Mouse (Mus musculus) forebrain, embryonic 12.5 days (tissue): ENCODE results near the gene Cdk7. TPM values are rescaled to one million over a fixed set of nuclear protein-coding genes. Genes with fewer than 3 reads are reported as not detected.

Experiments used
- ATAC-seq: fragments of 200-750 bp; cut with Nextera tagmentation; 2 replicates; pipeline ENCODE4 v1.8.0; 2017; ENCODE audit warnings: moderate TSS enrichment; ENCODE audit not compliant: low FRiP score
- H3K27ac ChIP-seq: fragments of 300-500 bp; sonication (generic); 2 replicates; pipeline ENCODE4 v1.5.1; 2016; ENCODE audit warnings: mild to moderate bottlenecking
- H3K27me3 ChIP-seq: fragments of 300-500 bp; sonication (generic); 2 replicates; pipeline ENCODE4 v1.6.1; 2016; ENCODE audit warnings: mild to moderate bottlenecking
- H3K36me3 ChIP-seq: fragments of 300-500 bp; sonication (generic); replicated peaks from 2 replicates; pipeline ENCODE4 v1.6.1; 2016; ENCODE audit warnings: mild to moderate bottlenecking
- H3K4me1 ChIP-seq: fragments of 300-500 bp; sonication (generic); 2 replicates; pipeline ENCODE4 v1.6.1; 2016
- H3K4me2 ChIP-seq: fragments of 300-500 bp; sonication (generic); 2 replicates; pipeline ENCODE4 v1.6.1; 2016; ENCODE audit warnings: mild to moderate bottlenecking, moderate library complexity
- H3K4me3 ChIP-seq: fragments of 300-500 bp; sonication (generic); replicated peaks from 2 replicates; pipeline ENCODE4 v1.5.1; 2016; ENCODE audit warnings: mild to moderate bottlenecking
- H3K9ac ChIP-seq: fragments of 300-500 bp; sonication (generic); 2 replicates; pipeline ENCODE4 v1.6.1; 2016; ENCODE audit warnings: mild to moderate bottlenecking
- H3K9me3 ChIP-seq: fragments of 300-500 bp; sonication (generic); 2 replicates; pipeline ENCODE4 v1.6.1; 2016
- WGBS: fragments of 180-500 bp; shearing (Covaris S2); methylation state at CpG from one replicate; pipeline ENCODE4 v1.1.7; 2016; 5-methylcytosine and 5-hydroxymethylcytosine counted together
- polyA plus RNA-seq: library from polyadenylated mRNA; unstranded; fragments of >200 nt; fragmentation: Nextera tagmentation; extraction: Ambion mirVana; gene quantifications from 2 replicates; pipeline ENCODE4 v1.2.1, GENCODE M21; 2016

Cdk7 gene
- polyA plus RNA-seq, 1 experiment from 2014 or later = 66.2 TPM

- Histone ChIP-seq H3K4me3 (no peak overlapping the region), H3K9ac (no peak overlapping the region), H3K9me3 (no peaks in the 10 kb centered on the region), H3K36me3 (peaks cover 45% of the 10 kb centered on the region), H3K27me3 (no peaks in the 10 kb centered on the region), H3K4me1 (no peaks in the 10 kb centered on the region), H3K4me2 (no peak overlapping the region), H3K27ac (no peak overlapping the region)
- 82% methylated on average over 5 of the region's 5 CpGs for WGBS
- no peak for ATAC-seq
Observed at GRCm38 (mm10) chr13:100721656-100722055, 9.1 kb downstream of the Cdk7 start.

DNA sequence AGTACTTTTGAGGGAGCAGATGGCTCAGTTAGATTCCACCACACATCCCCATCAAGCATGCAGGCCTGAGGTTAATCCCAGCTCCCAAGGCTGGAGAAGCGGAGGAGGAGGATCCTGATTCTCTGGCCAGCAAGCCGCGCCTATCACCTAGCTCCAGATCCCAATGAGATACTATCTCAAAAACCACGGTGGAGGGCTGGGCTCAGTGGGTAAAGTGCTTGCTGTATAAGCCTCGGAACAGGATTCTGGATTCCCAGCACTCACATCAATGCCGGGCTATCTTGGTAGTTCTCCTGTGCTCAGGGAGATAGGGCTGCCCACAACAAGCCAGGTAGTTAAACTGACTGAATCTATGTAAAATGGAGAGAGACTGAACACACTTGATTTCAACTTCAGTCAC is 15.3 kb downstream of the Cdk7 start:
- H3K4me3 ChIP-seq = no peak overlapping the region
- H3K36me3 ChIP-seq = peaks cover 75% of the 10 kb centered on the region
- no peak overlapping the region for H3K9ac ChIP-seq
- no peak for ATAC-seq
- no peaks in the 10 kb centered on the region for H3K9me3 ChIP-seq
- H3K27me3 ChIP-seq = no peaks in the 10 kb centered on the region
- WGBS = 93% methylated on average over 6 of the region's 6 CpGs
- no peaks in the 10 kb centered on the region for H3K4me1 ChIP-seq
- no peak overlapping the region for H3K27ac ChIP-seq
- no peak overlapping the region for H3K4me2 ChIP-seq

DNA sequence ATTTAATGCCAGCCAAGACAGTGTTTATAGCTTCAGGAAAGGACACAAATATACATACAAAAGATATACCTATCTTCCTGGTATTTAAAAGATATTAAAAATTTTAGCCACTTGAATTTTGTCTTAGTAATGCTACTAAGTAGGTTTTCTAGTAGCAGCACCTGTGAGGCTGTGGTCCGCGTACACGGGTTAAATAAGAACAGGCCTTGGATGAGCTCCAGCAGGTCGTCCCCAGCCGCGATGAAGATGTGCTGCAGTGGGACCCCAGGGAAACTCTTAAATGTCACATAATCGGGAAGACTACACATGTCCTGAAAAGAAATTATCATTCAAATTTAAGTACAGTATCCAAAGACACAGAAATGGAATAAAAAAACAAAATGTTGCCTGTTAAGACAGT is 24.5 kb downstream of the Cdk7 start:
- Histone ChIP-seq H3K4me3 (no peak overlapping the region), H3K27ac (no peak overlapping the region), H3K4me1 (no peaks in the 10 kb centered on the region), H3K4me2 (no peak overlapping the region), H3K9ac (no peak overlapping the region), H3K9me3 (no peaks in the 10 kb centered on the region), H3K27me3 (no peaks in the 10 kb centered on the region), H3K36me3 (peaks cover 86% of the 10 kb centered on the region)
- 96% methylated on average over 7 of the region's 7 CpGs for WGBS
- no peak for ATAC-seq

DNA sequence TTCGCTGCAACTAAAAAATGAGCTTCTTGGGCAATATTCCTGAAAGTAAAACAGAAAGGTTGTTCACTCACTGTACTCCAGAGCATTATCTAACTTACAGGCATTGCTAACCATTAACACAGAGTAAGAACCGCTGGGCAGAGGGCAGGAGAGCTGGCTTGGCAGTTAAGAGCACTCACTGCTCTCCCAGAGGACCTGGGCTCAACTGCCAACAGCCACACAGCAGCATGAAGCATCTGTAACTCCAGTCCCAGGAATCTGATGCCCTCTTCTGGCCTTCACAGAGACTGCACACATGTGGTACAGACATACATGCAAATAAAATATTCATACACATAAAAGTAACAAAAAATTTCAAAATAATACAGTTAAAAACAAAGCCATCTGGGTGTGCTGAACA is 27.3 kb downstream of the Cdk7 start:
- H3K36me3 ChIP-seq = peaks cover 77% of the 10 kb centered on the region
- no peaks in the 10 kb centered on the region for H3K4me1 ChIP-seq
- H3K4me3 ChIP-seq = no peak overlapping the region
- H3K4me2 ChIP-seq = no peak overlapping the region
- H3K27me3 ChIP-seq = no peaks in the 10 kb centered on the region
- no peak overlapping the region for H3K27ac ChIP-seq
- H3K9ac ChIP-seq = no peak overlapping the region
- WGBS = 95% methylated on average over 2 of the region's 2 CpGs
- no peaks in the 10 kb centered on the region for H3K9me3 ChIP-seq
- ATAC-seq = no peak

DNA sequence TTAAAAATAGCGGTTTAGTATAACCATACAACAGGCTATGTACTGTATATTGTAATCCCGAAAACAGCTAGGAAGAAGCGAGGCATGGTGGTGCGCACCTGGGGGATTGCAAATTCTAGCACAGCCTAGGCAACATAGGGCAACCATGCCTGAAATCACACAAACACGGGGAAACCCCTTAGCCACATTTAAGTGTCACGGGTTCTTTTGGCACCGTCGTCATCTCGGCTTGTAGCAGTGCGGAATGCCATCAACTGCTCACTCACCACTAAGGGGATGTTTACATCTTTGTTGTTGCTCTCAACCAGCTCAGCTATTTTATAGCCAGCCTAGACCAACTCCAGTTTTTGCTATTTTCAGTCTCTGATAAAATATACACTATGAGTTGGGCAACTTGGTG is 31.9 kb downstream of the Cdk7 start:
- H3K36me3 ChIP-seq = peaks cover 55% of the 10 kb centered on the region
- no peak overlapping the region for H3K4me2 ChIP-seq
- no peak for ATAC-seq
- WGBS = 94% methylated on average over 10 of the region's 10 CpGs
- H3K9me3 ChIP-seq = no peaks in the 10 kb centered on the region
- no peak overlapping the region for H3K27ac ChIP-seq
- no peaks in the 10 kb centered on the region for H3K27me3 ChIP-seq
- H3K4me1 ChIP-seq = no peaks in the 10 kb centered on the region
- H3K4me3 ChIP-seq = no peak overlapping the region
- no peak overlapping the region for H3K9ac ChIP-seq

GRCm38 (mm10) chr13:100697541-100697940 is 33.2 kb downstream of the Cdk7 start:
- no peak overlapping the region for H3K9ac ChIP-seq
- no peaks in the 10 kb centered on the region for H3K4me1 ChIP-seq
- no peak for ATAC-seq
- WGBS = 89% methylated on average over 3 of the region's 3 CpGs
- H3K4me3 ChIP-seq = no peak overlapping the region
- no peak overlapping the region for H3K27ac ChIP-seq
- H3K4me2 ChIP-seq = no peak overlapping the region
- H3K9me3 ChIP-seq = no peaks in the 10 kb centered on the region
- H3K27me3 ChIP-seq = no peaks in the 10 kb centered on the region
- H3K36me3 ChIP-seq = peaks cover 43% of the 10 kb centered on the region

GRCm38 (mm10) chr13:100687513-100687912 is 43.2 kb downstream of the Cdk7 start:
- Histone ChIP-seq H3K36me3 (no peaks in the 10 kb centered on the region), H3K9ac (no peak overlapping the region), H3K27ac (no peak overlapping the region), H3K4me2 (no peak overlapping the region), H3K9me3 (no peaks in the 10 kb centered on the region), H3K4me1 (no peaks in the 10 kb centered on the region), H3K27me3 (no peaks in the 10 kb centered on the region), H3K4me3 (no peak overlapping the region)
- 70% methylated on average over 7 of the region's 7 CpGs for WGBS
- ATAC-seq = no peak

- Histone ChIP-seq H3K9ac (no peak overlapping the region), H3K4me3 (no peak overlapping the region), H3K27me3 (no peaks in the 10 kb centered on the region), H3K36me3 (no peaks in the 10 kb centered on the region), H3K4me1 (no peaks in the 10 kb centered on the region), H3K9me3 (no peaks in the 10 kb centered on the region), H3K27ac (no peak overlapping the region), H3K4me2 (no peak overlapping the region)
- ATAC-seq = no peak
- WGBS = 79% methylated on average over 2 of the region's 2 CpGs
Observed at GRCm38 (mm10) chr13:100684355-100684754, 46.4 kb downstream of the Cdk7 start.

GRCm38 (mm10) chr13:100682837-100683236 is 47.9 kb downstream of the Cdk7 start:
- Histone ChIP-seq H3K4me2 (no peak overlapping the region), H3K27me3 (no peaks in the 10 kb centered on the region), H3K4me3 (no peak overlapping the region), H3K4me1 (no peaks in the 10 kb centered on the region), H3K9ac (no peak overlapping the region), H3K9me3 (no peaks in the 10 kb centered on the region), H3K36me3 (no peaks in the 10 kb centered on the region), H3K27ac (no peak overlapping the region)
- WGBS = 87% methylated on average over 2 of the region's 2 CpGs
- no peak for ATAC-seq

- Histone ChIP-seq H3K9ac (no peak overlapping the region), H3K27ac (no peak overlapping the region), H3K4me2 (no peak overlapping the region), H3K9me3 (no peaks in the 10 kb centered on the region), H3K4me3 (no peak overlapping the region), H3K27me3 (no peaks in the 10 kb centered on the region), H3K36me3 (no peaks in the 10 kb centered on the region), H3K4me1 (no peaks in the 10 kb centered on the region)
- ATAC-seq = no peak
- WGBS = 91% methylated on average over 8 of the region's 8 CpGs
Observed at GRCm38 (mm10) chr13:100681615-100682014, 49.1 kb downstream of the Cdk7 start.

GRCm38 (mm10) chr13:100675936-100676635 is 54.7 kb downstream of the Cdk7 start:
- Histone ChIP-seq H3K4me3 (no peak overlapping the region), H3K4me2 (no peak overlapping the region), H3K36me3 (no peaks in the 10 kb centered on the region), H3K27ac (no peak overlapping the region), H3K4me1 (no peaks in the 10 kb centered on the region), H3K9ac (no peak overlapping the region), H3K9me3 (no peaks in the 10 kb centered on the region), H3K27me3 (no peaks in the 10 kb centered on the region)
- ATAC-seq = no peak
- WGBS = 91% methylated on average over 15 of the region's 15 CpGs

- no peak for ATAC-seq
- Histone ChIP-seq H3K4me1 (peaks cover 4% of the 10 kb centered on the region; the same call in 1 of the 2 replicates), H3K27me3 (no peaks in the 10 kb centered on the region), H3K9ac (peak overlapping the region; percentile 60; the same call in 1 of the 2 replicates), H3K4me2 (peak overlapping the region; percentile 85), H3K27ac (no peak overlapping the region), H3K4me3 (peak overlapping the region; percentile 59), H3K9me3 (no peaks in the 10 kb centered on the region), H3K36me3 (peaks cover 12% of the 10 kb centered on the region)
- 63% methylated on average over 9 of the region's 9 CpGs for WGBS
Observed at GRCm38 (mm10) chr13:100670181-100670741, 60.5 kb downstream of the Cdk7 start.
